Mouse (Mus musculus): ENCODE results near the gene Med13l.
A peak's percentile ranks its signal among the peaks of the same experiment; 100 is the strongest.

Med13l gene

GRCm38 (mm10) chr5:118558841-118559240 lies 1.6 kb upstream of the Med13l start:
- no peak for DNase-seq

- peak; percentile 86 for DNase-seq
These were observed 695 bp upstream of the Med13l start for GRCm38 (mm10) chr5:118559584-118560384.

- peak; percentile 40 for DNase-seq
These were observed 858 bp downstream of the Med13l start for GRCm38 (mm10) chr5:118561086-118561987.

GRCm38 (mm10) chr5:118562206-118562605 lies 1.7 kb downstream of the Med13l start:
- DNase-seq = no peak

- DNase-seq = no peak
These were observed 3.1 kb downstream of the Med13l start for GRCm38 (mm10) chr5:118563590-118563989.

GRCm38 (mm10) chr5:118567395-118567794 lies 6.9 kb downstream of the Med13l start:
- no peak for DNase-seq

GRCm38 (mm10) chr5:118569017-118569416 lies 8.5 kb downstream of the Med13l start:
- no peak for DNase-seq

GRCm38 (mm10) chr5:118569606-118570580 lies 9.4 kb downstream of the Med13l start:
- no peak for DNase-seq

- no peak for DNase-seq
These were observed 11.0 kb downstream of the Med13l start for GRCm38 (mm10) chr5:118571504-118571903.

GRCm38 (mm10) chr5:118574236-118574635 lies 13.8 kb downstream of the Med13l start:
- DNase-seq = no peak

- DNase-seq = no peak
These were observed 14.5 kb downstream of the Med13l start for GRCm38 (mm10) chr5:118574997-118575396.

GRCm38 (mm10) chr5:118575909-118576308 lies 15.4 kb downstream of the Med13l start:
- DNase-seq = no peak

GRCm38 (mm10) chr5:118576731-118577130 lies 16.3 kb downstream of the Med13l start:
- no peak for DNase-seq

- DNase-seq = no peak
These were observed 24.9 kb downstream of the Med13l start for GRCm38 (mm10) chr5:118585355-118585754.

GRCm38 (mm10) chr5:118586560-118586959 lies 26.1 kb downstream of the Med13l start:
- no peak for DNase-seq

- no peak for DNase-seq
These were observed 28.0 kb downstream of the Med13l start for GRCm38 (mm10) chr5:118588381-118588925.

GRCm38 (mm10) chr5:118589186-118589892 lies 28.9 kb downstream of the Med13l start:
- no peak for DNase-seq

- no peak for DNase-seq
These were observed 30.4 kb downstream of the Med13l start for GRCm38 (mm10) chr5:118590868-118591267.

GRCm38 (mm10) chr5:118591826-118592499 lies 31.5 kb downstream of the Med13l start:
- DNase-seq = no peak

- peak; percentile 37 for DNase-seq
These were observed 34.2 kb downstream of the Med13l start for GRCm38 (mm10) chr5:118594470-118595236.

Data from right cerebral cortex, postnatal 4 days (tissue).